Mouse (Mus musculus): ENCODE data around the gene Ly6g5b. TPM values are rescaled to one million over a fixed set of nuclear protein-coding genes. Genes with fewer than 3 reads are reported as not detected.

The Ly6g5b gene
- total RNA-seq, 4 experiments from 2014 or later, result 0.38 to 0.91 (median 0.40) TPM; not detected in 1

DNA sequence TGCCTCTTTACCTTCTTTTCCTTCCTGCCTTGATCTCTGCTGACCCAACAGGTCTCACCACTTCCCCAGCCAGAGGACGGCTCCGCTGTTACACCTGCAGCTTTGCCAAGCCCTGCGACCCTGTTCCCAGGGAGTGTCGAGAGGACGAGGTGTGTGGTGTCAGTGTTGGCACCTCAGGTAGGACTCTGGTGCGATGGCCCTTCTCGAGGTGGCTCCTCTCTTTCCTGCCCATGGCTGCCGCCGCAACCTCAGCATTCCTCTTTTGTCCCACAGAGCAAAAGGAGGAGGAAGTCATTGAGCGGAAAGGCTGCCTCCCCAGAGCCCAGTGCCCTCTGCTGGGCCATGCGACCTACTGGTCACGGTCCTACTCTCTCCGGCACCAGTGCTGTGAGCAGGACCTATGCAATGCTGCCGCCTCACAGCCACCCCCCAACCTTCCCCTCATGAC lies 37.4 kb downstream of the Ly6g5b start, which contains the start of gene Ly6g6d:
Gene Ly6g6d (minus strand): TSS at position 280 of the 448 bp plus-strand sequence.
- DNase-seq, result no peak

DNA sequence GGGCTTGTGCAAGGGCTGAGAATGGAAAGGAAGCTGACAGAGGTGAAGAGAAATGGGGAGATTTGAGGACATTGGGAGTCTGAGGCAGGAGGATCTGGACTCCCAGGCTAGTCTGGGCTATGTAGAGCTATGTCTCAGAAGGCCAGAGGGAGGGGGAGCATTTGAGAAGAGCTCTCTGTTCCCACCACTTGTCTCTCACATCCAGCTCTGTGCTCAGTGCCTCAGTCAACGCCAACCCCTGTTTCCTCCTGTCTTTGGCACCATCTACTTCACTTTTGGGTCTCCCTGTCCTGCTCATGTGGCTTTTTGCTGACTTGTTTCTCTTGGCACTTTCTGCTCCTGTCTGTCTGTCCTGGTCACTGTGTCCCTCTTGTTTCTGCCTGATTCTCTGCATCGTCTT lies 37.9 kb downstream of the Ly6g5b start:
- DNase-seq, result no peak

DNA sequence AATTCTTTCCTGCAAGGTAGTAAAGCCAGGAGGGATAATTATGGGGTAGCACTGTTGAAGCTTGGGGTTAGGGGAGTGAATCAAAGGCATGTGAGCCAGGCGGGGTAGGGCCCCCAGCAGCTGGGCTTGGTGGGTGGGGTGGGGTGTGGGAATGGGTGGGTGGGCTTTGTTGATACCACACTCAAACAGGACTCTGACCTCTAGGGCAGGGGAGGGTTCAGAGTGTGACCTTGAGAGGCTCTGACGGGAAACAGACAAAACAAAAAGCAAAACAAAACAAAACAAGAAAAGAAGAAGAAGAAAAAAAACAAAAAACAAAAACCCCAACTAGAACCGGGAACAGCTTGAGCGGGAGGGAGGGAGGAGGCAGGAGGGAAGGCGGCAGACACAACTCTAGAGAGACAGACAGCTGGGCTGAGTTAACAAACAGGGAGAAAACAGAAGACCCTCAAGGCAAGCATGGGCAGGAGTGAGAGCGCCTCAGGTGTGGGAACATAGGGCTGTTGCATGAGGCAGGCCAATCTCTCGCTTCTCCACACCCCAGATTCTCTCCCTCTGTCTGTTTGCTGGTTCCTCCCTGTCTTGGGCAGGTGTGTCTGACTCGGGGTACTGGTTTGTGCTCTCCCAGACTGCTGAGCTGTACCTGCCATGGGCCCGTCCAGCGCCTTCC lies 38.6 kb downstream of the Ly6g5b start, which contains the start of gene Ly6g6e:
Gene Ly6g6e (plus strand): TSS at position 396 of the 670 bp plus-strand sequence.
- DNase-seq, result no peak

DNA sequence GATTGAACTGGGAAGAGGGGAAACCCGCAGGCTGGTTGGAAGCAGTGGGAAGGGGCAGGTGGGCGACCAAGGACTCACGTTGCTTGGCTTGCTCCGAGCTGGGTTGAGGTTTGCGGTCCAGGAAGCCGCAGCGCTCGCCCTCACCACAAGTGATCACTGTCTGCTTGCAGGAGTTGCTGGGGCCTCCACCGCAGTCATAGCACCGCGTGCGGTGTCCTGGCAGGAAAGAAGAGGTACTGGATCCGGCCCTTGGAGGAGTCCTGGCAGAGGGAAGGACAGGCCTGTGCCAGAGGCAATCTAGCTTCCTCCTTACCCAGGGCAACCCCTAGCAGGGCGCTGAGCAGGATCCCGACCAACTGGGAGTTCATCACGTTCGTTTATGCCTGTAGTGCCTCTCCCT lies 41.1 kb downstream of the Ly6g5b start:
- no peak for DNase-seq

DNA sequence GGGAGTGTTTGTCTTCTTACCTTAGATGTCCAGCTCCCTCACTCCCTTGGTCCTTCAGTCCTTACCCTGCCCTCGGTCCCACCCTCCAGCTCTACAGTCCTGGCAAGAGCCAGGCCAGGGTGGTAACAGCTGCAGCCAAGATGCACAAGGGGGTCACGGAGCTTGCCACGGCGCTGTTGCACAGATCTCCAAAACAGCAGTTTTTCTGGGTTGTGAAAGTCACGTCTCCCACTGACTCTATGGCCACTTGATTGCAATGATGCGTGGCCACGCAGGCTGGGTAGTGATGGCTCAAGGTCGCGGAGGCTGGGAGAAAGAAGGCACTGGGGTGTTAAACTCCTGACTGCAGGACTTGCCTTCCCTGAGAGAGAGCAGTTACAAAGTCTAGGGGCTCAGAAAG lies 43.8 kb downstream of the Ly6g5b start:
- no peak for DNase-seq

DNA sequence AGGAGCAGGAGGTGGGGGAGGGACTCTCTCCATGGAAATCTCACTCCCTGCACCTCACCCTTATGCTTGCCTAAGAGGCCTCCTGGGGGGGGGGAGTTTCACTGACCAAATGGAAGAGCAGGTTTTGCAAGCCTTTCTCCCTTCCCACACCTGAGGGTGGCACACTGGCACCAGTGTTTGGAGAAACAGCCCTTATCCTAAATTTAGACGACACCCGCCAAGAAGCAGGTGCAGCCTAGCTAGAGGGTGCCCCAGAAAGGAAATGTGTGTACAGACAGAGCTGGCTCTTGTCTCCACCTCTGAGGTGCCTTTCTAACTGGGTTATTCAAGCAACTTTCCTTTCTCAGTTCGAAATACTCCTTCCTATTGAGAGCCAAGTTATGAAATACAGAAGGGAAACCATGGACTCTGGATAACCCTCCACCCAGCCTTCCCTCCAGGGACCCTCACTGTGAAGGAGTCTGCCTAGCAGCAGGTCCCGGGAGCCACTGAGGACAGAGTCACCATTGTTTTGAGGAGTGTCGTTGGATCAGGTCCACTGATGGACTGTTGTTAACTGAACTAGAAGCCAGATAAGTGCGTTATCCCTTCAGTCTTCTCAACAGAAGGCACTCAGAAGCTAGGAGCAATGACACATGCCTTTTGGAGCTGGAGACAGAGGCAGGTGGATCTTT lies 44.5 kb downstream of the Ly6g5b start:
- no peak for DNase-seq

DNA sequence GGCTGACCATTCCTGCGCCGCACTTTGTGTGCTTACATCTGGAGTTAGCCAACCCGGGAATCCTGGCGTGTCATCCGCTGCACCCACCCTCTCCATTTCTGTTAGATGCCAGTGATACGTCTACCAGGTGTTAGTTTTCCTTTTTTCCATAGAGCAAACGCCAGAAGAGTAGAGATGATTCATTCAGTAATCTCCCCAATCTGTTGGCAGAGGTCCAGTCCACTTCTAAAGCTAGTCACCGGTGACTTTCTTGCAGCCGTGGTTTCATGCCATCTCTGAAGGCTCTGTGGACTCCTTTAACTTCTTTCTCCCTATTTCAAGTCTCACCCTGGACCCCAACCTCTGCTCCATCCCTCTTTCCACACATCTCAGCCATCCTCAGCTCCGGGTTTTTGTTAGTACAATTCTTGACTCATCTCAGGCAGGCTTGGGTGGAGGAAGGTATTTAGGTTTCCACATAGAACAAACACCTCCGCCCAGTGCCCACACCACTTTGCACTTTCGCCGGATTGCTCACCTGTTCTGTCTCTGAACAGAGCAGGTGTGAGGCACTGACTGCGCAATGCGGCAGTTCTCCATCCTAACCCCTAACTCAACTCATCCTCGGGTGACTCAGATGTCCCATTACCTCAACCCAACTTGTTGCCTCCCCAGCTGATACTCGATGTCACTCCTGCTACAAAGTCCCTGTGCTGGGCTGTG lies 46.9 kb downstream of the Ly6g5b start:
- no peak for DNase-seq

DNA sequence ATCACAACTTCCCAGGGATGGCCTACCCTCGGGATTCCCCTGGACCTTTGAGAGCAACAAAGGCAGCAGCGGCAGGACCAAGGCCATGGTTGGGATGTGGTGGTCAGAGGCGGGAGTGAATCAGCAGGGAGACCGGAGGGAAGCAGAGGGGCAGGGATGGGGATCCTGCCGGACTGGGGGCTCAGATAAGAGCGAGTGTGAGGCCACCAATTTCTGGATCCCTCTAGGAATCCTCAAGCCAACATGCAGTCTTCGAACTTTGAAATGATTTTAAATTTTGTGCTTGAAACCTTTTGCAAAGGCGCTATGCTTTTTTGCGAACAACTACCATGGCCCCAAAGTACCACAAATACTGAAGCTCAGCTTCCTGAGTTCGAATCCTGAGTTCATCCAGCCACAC lies 49.1 kb downstream of the Ly6g5b start, which contains the start of gene Mpig6b:
Gene Mpig6b (minus strand): TSS at position 101 of the 400 bp plus-strand sequence.
- no peak for DNase-seq

DNA sequence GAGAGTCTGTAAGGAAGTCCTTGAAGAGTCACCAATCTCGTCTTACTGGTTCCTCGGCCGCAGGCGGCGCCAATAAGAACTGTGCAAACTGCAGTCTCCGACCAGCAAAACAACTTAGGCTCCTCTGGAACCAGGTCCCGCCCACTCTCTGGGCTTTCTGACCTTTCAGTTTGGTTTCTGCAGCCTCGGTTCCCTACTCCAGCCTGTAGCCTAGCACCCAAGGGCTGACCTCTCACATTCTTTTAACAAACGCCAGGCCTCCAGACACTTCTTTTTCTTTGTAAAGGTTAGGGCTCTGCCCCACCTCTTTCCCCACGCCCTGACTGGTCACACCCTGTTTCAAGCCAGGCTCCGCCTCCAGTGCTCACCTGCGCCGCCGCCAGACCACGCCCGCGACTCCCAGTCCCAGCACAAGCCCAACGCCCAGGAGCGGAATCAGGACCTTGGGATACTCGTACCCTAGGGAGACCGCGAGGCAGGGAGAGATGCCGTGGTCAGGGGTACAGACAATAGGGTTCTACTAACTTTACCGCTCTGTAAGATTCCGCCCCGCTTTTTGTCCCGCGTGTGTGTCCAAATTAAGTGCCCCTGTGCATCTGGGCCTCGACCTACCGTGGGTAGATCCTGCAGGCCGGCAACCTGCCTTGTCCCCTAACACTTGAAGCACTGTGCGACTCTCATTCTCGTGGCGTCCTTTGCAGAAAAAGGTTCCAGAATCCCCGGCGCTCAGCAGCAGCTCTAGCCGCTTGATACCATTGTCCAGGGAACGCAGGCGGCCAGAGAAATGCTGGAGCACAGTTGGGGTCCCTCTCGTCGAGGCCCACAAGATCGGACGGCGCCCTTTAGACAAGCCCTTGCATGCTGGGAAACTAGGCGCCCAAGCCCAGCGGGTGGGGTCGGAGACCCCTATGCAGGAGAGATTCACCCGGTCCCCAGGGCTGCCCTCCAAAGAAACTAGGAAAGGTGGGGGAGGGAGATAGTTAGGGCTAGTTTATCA lies 50.0 kb downstream of the Ly6g5b start, which contains the start of gene Ly6g6c:
Gene Ly6g6c (plus strand): TSS at position 438 of the 997 bp plus-strand sequence.
- DNase-seq, result no peak

DNA sequence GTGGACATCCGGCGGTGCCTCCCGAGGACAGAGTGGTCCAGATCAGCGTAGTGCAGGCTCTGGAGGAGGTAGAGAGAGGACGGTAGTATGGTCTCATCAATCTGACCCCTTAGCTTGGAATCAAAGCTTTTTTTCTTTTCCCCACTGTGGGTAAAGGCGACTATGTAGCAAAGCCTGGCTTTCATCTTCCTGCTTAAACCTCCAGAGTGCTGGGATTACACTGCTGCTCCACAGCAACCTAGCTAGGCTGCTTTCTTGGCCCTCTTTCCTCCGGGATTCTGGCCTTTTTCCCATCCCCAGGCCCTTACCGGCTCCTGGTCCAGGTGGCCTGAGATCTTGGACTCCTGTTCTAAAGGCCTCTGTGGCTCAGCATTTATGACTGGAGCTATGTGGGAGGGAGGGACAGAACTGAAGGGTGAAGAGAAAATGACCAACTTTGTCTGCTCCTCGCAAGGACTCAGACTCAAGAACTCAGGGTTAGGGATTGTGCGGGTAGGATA lies 50.8 kb downstream of the Ly6g5b start:
- no peak for DNase-seq

Other genes starting within 250 kb of the Ly6g5b start
- 10 to 100 TPM; 15.0 to 21.0 (median 18.0) TPM for gene Zbtb12, start 235.9 kb downstream of the Ly6g5b start, total RNA-seq (2022)
- under 1 TPM in 1 of 4 experiments, not detected in 3; 0.89 TPM for gene Gm20547, start 233.4 kb downstream of the Ly6g5b start, total RNA-seq (2022)
- 100 to 1,000 TPM in 3 of 4 experiments, 10 to 100 TPM in 1; 86.8 to 164 (median 129) TPM for gene C2, start 217.2 kb downstream of the Ly6g5b start, total RNA-seq (2022)
- gene Ehmt2, start 217.0 kb downstream of the Ly6g5b start, total RNA-seq (2022), result 100 to 1,000 TPM; 148 to 179 (median 173) TPM
- 1 to 10 TPM in 2 of 4 experiments, under 1 TPM in 2; 0.73 to 1.8 (median 1.1) TPM for gene Slc44a4, start 201.0 kb downstream of the Ly6g5b start, total RNA-seq (2022)
- gene Neu1, start 184.2 kb downstream of the Ly6g5b start, total RNA-seq (2022), result 10 to 100 TPM; 27.3 to 39.4 (median 28.1) TPM
- gene Hspa1b, start 156.2 kb downstream of the Ly6g5b start, total RNA-seq (2022), result 100 to 1,000 TPM in 1 of 4 experiments, 10 to 100 TPM in 3; 24.5 to 115 (median 36.0) TPM
- under 1 TPM in 1 of 4 experiments, not detected in 3; 0.73 TPM for gene Gm20481, start 145.5 kb downstream of the Ly6g5b start, total RNA-seq (2022)
- 10 to 100 TPM; 11.9 to 35.8 (median 14.4) TPM for gene Hspa1a, start 143.3 kb downstream of the Ly6g5b start, total RNA-seq (2022)
- gene Hspa1l, start 142.7 kb downstream of the Ly6g5b start, total RNA-seq (2022), result under 1 TPM; 0.14 to 0.25 (median 0.17) TPM
- 10 to 100 TPM; 28.2 to 35.4 (median 30.1) TPM for gene Lsm2, start 133.6 kb downstream of the Ly6g5b start, total RNA-seq (2022)
- gene Vars, start 114.4 kb downstream of the Ly6g5b start, total RNA-seq (2022), result 10 to 100 TPM; 57.9 to 76.0 (median 67.7) TPM
- gene Vwa7, start 98.8 kb downstream of the Ly6g5b start, total RNA-seq (2022), result 1 to 10 TPM in 2 of 4 experiments, under 1 TPM in 2; 0.75 to 1.8 (median 1.2) TPM
- 1 to 10 TPM in 2 of 4 experiments, under 1 TPM in 2; 0.91 to 2.8 (median 0.99) TPM for gene Sapcd1, start 87.4 kb downstream of the Ly6g5b start, total RNA-seq (2022)
- 1 to 10 TPM in 3 of 4 experiments, under 1 TPM in 1; 0.73 to 4.0 (median 2.2) TPM for gene Msh5, start 68.7 kb downstream of the Ly6g5b start, total RNA-seq (2022)
- gene Clic1, start 65.5 kb downstream of the Ly6g5b start, total RNA-seq (2022), result 100 to 1,000 TPM in 2 of 4 experiments, 10 to 100 TPM in 2; 83.2 to 134 (median 113) TPM
- gene Ddah2, start 56.4 kb downstream of the Ly6g5b start, total RNA-seq (2022), result 10 to 100 TPM; 12.4 to 29.5 (median 21.6) TPM
- not detected for gene Ly6g6c, start 50.0 kb downstream of the Ly6g5b start, total RNA-seq (2022)
- not detected for gene Mpig6b, start 49.2 kb downstream of the Ly6g5b start, total RNA-seq (2022)
- not detected for gene Ly6g6e, start 38.5 kb downstream of the Ly6g5b start, total RNA-seq (2022)
- gene Ly6g6d, start 37.4 kb downstream of the Ly6g5b start, total RNA-seq (2022), result under 1 TPM in 2 of 4 experiments, not detected in 2; 0.46 to 0.68 TPM
- gene Ly6g6f, start 29.8 kb downstream of the Ly6g5b start, total RNA-seq (2022), result not detected
- 100 to 1,000 TPM in 2 of 4 experiments, 10 to 100 TPM in 2; 79.4 to 124 (median 103) TPM for gene Abhd16a, start 26.2 kb downstream of the Ly6g5b start, total RNA-seq (2022)
- not detected for gene Ly6g5c, start 7.1 kb downstream of the Ly6g5b start, total RNA-seq (2022)
- gene Gpank1, start 6.0 kb upstream of the Ly6g5b start, total RNA-seq (2022), result 10 to 100 TPM; 12.6 to 17.9 (median 14.5) TPM
- 100 to 1,000 TPM; 196 to 224 (median 222) TPM for gene Csnk2b, start 6.6 kb upstream of the Ly6g5b start, total RNA-seq (2022)
- gene D17H6S53E, start 10.9 kb upstream of the Ly6g5b start, total RNA-seq (2022), result 10 to 100 TPM; 29.3 to 41.2 (median 39.6) TPM
- under 1 TPM in 2 of 4 experiments, not detected in 2; 0.28 to 0.32 TPM for gene Apom, start 16.6 kb upstream of the Ly6g5b start, total RNA-seq (2022)
- 100 to 1,000 TPM; 354 to 477 (median 417) TPM for gene Bag6, start 19.8 kb upstream of the Ly6g5b start, total RNA-seq (2022)
- gene Prrc2a, start 49.5 kb upstream of the Ly6g5b start, total RNA-seq (2022), result 100 to 1,000 TPM; 241 to 340 (median 274) TPM
- gene Aif1, start 60.6 kb upstream of the Ly6g5b start, total RNA-seq (2022), result 10 to 100 TPM in 2 of 4 experiments, 1 to 10 TPM in 2; 5.5 to 14.5 (median 10.5) TPM
- gene Lst1, start 73.0 kb upstream of the Ly6g5b start, total RNA-seq (2022), result 10 to 100 TPM in 1 of 4 experiments, 1 to 10 TPM in 3; 4.7 to 11.3 (median 8.2) TPM
- gene Ltb, start 79.0 kb upstream of the Ly6g5b start, total RNA-seq (2022), result 10 to 100 TPM in 1 of 4 experiments, 1 to 10 TPM in 3; 1.3 to 10.3 (median 4.5) TPM
- gene Tnf, start 86.6 kb upstream of the Ly6g5b start, total RNA-seq (2022), result 1 to 10 TPM in 2 of 4 experiments, under 1 TPM in 2; 0.56 to 2.2 (median 0.89) TPM
- gene Lta, start 89.9 kb upstream of the Ly6g5b start, total RNA-seq (2022), result 1 to 10 TPM in 1 of 4 experiments, under 1 TPM in 3; 0.28 to 1.1 (median 0.63) TPM
- gene Gm16181, start 105.4 kb upstream of the Ly6g5b start, total RNA-seq (2022), result not detected
- gene Atp6v1g2, start 118.2 kb upstream of the Ly6g5b start, total RNA-seq (2022), result 10 to 100 TPM in 1 of 4 experiments, 1 to 10 TPM in 3; 5.5 to 12.1 (median 7.4) TPM
- 10 to 100 TPM; 17.4 to 20.2 (median 19.8) TPM for gene Nfkbil1, start 120.4 kb upstream of the Ly6g5b start, total RNA-seq (2022)
- 100 to 1,000 TPM; 181 to 239 (median 202) TPM for gene Ddx39b, start 126.3 kb upstream of the Ly6g5b start, total RNA-seq (2022)
- 100 to 1,000 TPM; 209 to 349 (median 279) TPM for gene H2-D1, start 147.3 kb upstream of the Ly6g5b start, total RNA-seq (2022)
- gene H2-Q1, start 205.0 kb upstream of the Ly6g5b start, total RNA-seq (2022), result 1 to 10 TPM; 3.6 to 5.8 (median 4.6) TPM
- gene H2-Q2, start 226.8 kb upstream of the Ly6g5b start, total RNA-seq (2022), result 1 to 10 TPM; 1.7 to 2.7 (median 2.3) TPM